Mouse (Mus musculus) midbrain, postnatal 0 days (tissue): ENCODE data around the gene Paip2b. TPM values are rescaled to one million over a fixed set of nuclear protein-coding genes. Genes with fewer than 3 reads are reported as not detected.

ENCODE experiments used
- ATAC-seq: fragments of 200-750 bp; cut with Nextera tagmentation; 2 replicates; pipeline ENCODE4 v1.8.0; 2017; ENCODE audit warnings: moderate number of reproducible peaks, mild to moderate bottlenecking, moderate TSS enrichment, moderate library complexity; ENCODE audit not compliant: low FRiP score
- DNase-seq: peaks from one replicate; pipeline ENCODE4 v3.0.0-alpha.2; 2015; ENCODE audit warnings: low spot score
- H3K27ac ChIP-seq: fragments of 300-500 bp; sonication (generic); 2 replicates; pipeline ENCODE4 v1.5.1; 2014; ENCODE audit warnings: low read depth, mild to moderate bottlenecking, low read length, mixed read lengths
- H3K27me3 ChIP-seq: fragments of 300-500 bp; sonication (generic); 2 replicates; pipeline ENCODE4 v1.6.1; 2014; ENCODE audit warnings: low read length, control low read depth, mixed read lengths; ENCODE audit not compliant: insufficient read depth
- H3K36me3 ChIP-seq: fragments of 300-500 bp; sonication (generic); 2 replicates; pipeline ENCODE4 v1.6.1; 2014; ENCODE audit warnings: low read length, control low read depth, mixed read lengths; ENCODE audit not compliant: insufficient read depth
- H3K4me1 ChIP-seq: fragments of 300-500 bp; sonication (generic); 2 replicates; pipeline ENCODE4 v1.6.1; 2014; ENCODE audit warnings: mild to moderate bottlenecking, control low read depth, antibody characterized with exemption, low read length, mixed read lengths; ENCODE audit not compliant: insufficient read depth
- H3K4me2 ChIP-seq: fragments of 300-500 bp; sonication (generic); 2 replicates; pipeline ENCODE4 v1.6.1; 2014; ENCODE audit warnings: low read depth, mild to moderate bottlenecking, low read length, mixed read lengths; ENCODE audit not compliant: poor library complexity, severe bottlenecking
- H3K4me3 ChIP-seq: fragments of 300-500 bp; sonication (generic); 2 replicates; pipeline ENCODE4 v1.5.1; 2014; ENCODE audit warnings: low read depth, mild to moderate bottlenecking, low read length, moderate library complexity
- H3K9ac ChIP-seq: fragments of 300-500 bp; sonication (generic); replicated peaks from 2 replicates; pipeline ENCODE4 v1.6.1; 2014; ENCODE audit warnings: mild to moderate bottlenecking, low read length, moderate library complexity, mixed read lengths; ENCODE audit not compliant: poor library complexity, severe bottlenecking
- H3K9me3 ChIP-seq: fragments of 300-500 bp; sonication (generic); 2 replicates; pipeline ENCODE4 v1.6.1; 2016; ENCODE audit warnings: low read length, control low read depth
- CTCF ChIP-seq: IDR thresholded peaks from 2 replicates; pipeline ENCODE4 v1.5.1; 2016; ENCODE audit warnings: antibody characterized with exemption, mild to moderate bottlenecking
- WGBS: fragments of 180-500 bp; shearing (Covaris S2); extraction: QIAGEN DNeasy Blood & Tissue Kit; methylation state at CpG from one replicate; pipeline ENCODE4 v1.1.7; 2014; 5-methylcytosine and 5-hydroxymethylcytosine counted together
- polyA plus RNA-seq: library from polyadenylated mRNA; unstranded; fragments of >200 nt; fragmentation: Nextera tagmentation; extraction: Ambion mirVana; gene quantifications from 2 replicates; pipeline ENCODE4 v1.2.1, GENCODE M21; 2015
- total RNA-seq: library from RNA; depleted of rRNA; stranded (reverse); fragments of >200 nt; gene quantifications from 2 replicates; pipeline ENCODE4 v1.2.3, GENCODE M21; 2014

Paip2b gene
- total and polyA plus RNA-seq, 2 experiments from 2014 or later, result 26.1 to 59.3 TPM

- H3K36me3 ChIP-seq, result no peaks in the 10 kb centered on the region
- H3K9me3 ChIP-seq, result no peaks in the 10 kb centered on the region
- no peak overlapping the region for H3K27ac ChIP-seq
- DNase-seq (no peak), ATAC-seq (no peak)
- H3K4me1 ChIP-seq, result no peaks in the 10 kb centered on the region
- no peaks in the 10 kb centered on the region for H3K27me3 ChIP-seq
- no peak for TF ChIP-seq CTCF
- H3K4me3 ChIP-seq, result no peak overlapping the region
- H3K4me2 ChIP-seq, result no peak overlapping the region
- 77% methylated on average over 2 of the region's 2 CpGs for WGBS
- H3K9ac ChIP-seq, result no peak overlapping the region
Observed at GRCm38 (mm10) chr6:83820727-83821515, 10.6 kb downstream of the Paip2b start.

- H3K27me3 ChIP-seq, result no peaks in the 10 kb centered on the region
- no peaks in the 10 kb centered on the region for H3K9me3 ChIP-seq
- no peak overlapping the region for H3K4me3 ChIP-seq
- WGBS, result 69% methylated on average over 1 of the region's 1 CpGs
- no peak overlapping the region for H3K27ac ChIP-seq
- no peak overlapping the region for H3K9ac ChIP-seq
- DNase-seq (no peak), ATAC-seq (no peak)
- no peak overlapping the region for H3K4me2 ChIP-seq
- no peak for TF ChIP-seq CTCF
- no peaks in the 10 kb centered on the region for H3K4me1 ChIP-seq
- H3K36me3 ChIP-seq, result peaks cover 1% of the 10 kb centered on the region; the same call in 1 of the 2 replicates
Observed at GRCm38 (mm10) chr6:83818996-83819395, 12.5 kb downstream of the Paip2b start.

GRCm38 (mm10) chr6:83815801-83816200 lies 15.7 kb downstream of the Paip2b start:
- H3K4me1 ChIP-seq, result no peaks in the 10 kb centered on the region
- H3K9ac ChIP-seq, result no peak overlapping the region
- ATAC-seq, result no peak
- peak; percentile 9; the same call in 1 of the 2 replicates for TF ChIP-seq CTCF
- DNase-seq, result no peak
- no peak overlapping the region for H3K4me3 ChIP-seq
- over 99% methylated on average over 3 of the region's 3 CpGs for WGBS
- H3K36me3 ChIP-seq, result peaks cover 9% of the 10 kb centered on the region; the same call in 1 of the 2 replicates
- H3K4me2 ChIP-seq, result no peak overlapping the region
- no peaks in the 10 kb centered on the region for H3K27me3 ChIP-seq
- no peak overlapping the region for H3K27ac ChIP-seq
- H3K9me3 ChIP-seq, result no peaks in the 10 kb centered on the region

- H3K4me2 ChIP-seq, result no peak overlapping the region
- H3K27ac ChIP-seq, result no peak overlapping the region
- no peak overlapping the region for H3K9ac ChIP-seq
- H3K9me3 ChIP-seq, result no peaks in the 10 kb centered on the region
- no peak overlapping the region for H3K4me3 ChIP-seq
- peaks cover 49% of the 10 kb centered on the region for H3K36me3 ChIP-seq
- H3K27me3 ChIP-seq, result no peaks in the 10 kb centered on the region
- DNase-seq, result no peak
- TF ChIP-seq CTCF, result no peak
- ATAC-seq, result no peak
- 90% methylated on average over 3 of the region's 3 CpGs for WGBS
- no peaks in the 10 kb centered on the region for H3K4me1 ChIP-seq
Observed at GRCm38 (mm10) chr6:83802846-83803245, 28.7 kb downstream of the Paip2b start.

GRCm38 (mm10) chr6:83802033-83802432 lies 29.5 kb downstream of the Paip2b start:
- H3K4me3 ChIP-seq, result no peak overlapping the region
- TF ChIP-seq CTCF, result no peak
- H3K27me3 ChIP-seq, result no peaks in the 10 kb centered on the region
- H3K4me2 ChIP-seq, result no peak overlapping the region
- peaks cover 46% of the 10 kb centered on the region for H3K36me3 ChIP-seq
- ATAC-seq, result no peak
- H3K4me1 ChIP-seq, result no peaks in the 10 kb centered on the region
- WGBS, result 85% methylated on average over 5 of the region's 5 CpGs
- DNase-seq, result no peak
- no peak overlapping the region for H3K9ac ChIP-seq
- no peaks in the 10 kb centered on the region for H3K9me3 ChIP-seq
- no peak overlapping the region for H3K27ac ChIP-seq

- H3K4me2 ChIP-seq, result no peak overlapping the region
Observed at GRCm38 (mm10) chr6:83796686-83797085, 34.9 kb downstream of the Paip2b start.

More at GRCm38 (mm10) chr6:83796686-83797085, 34.9 kb downstream of the Paip2b start:
- Histone ChIP-seq H3K27ac (no peak overlapping the region), H3K9me3 (no peaks in the 10 kb centered on the region), H3K4me1 (peaks cover 3% of the 10 kb centered on the region; the same call in 1 of the 2 replicates), H3K36me3 (peaks cover 22% of the 10 kb centered on the region; the same call in 1 of the 2 replicates), H3K4me3 (no peak overlapping the region), H3K9ac (no peak overlapping the region), H3K27me3 (no peaks in the 10 kb centered on the region)
- 50% methylated on average over 3 of the region's 3 CpGs for WGBS
- ATAC-seq (no peak), DNase-seq (peak; percentile 33)
- no peak; the same call in 1 of the 2 replicates for TF ChIP-seq CTCF
